Mouse (Mus musculus): Measurements from ENCODE around the gene Pbx1.

DNA sequence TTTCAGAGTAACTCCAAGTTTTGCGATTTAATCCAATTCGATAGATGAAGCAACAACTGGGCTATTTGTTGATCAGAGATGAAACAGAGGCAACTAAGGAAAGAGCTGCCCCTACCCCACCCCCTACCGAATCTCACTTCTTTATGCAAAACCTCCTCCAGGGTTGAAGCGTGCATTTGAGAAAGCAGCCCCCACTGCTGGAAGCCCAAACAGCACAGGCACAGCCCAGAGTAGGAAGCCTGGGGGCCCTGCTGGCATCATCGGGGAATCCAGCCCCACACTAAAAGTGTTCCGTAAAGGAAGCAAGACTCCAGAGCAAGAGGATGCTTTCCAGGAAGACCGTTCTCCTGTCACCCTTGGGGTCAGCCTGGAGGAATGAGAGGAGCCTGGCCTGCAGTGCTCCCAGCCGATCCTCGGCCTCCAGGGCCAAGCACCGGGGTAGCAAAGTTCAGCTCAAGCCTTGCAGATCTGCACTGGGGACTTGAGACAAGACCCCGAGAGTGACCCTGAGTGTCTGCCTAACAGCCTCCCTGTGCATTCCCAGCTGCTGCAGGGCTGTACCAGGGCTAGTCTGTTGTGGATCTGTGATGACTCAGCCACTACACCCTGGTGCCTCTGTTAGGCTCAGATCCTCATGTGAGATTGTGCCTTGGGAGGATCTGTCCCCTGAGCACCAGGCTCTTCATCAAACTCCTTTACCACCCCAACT, 15.2 kb downstream of the Pbx1 start:
- TF ChIP-seq CTCF (conservative IDR thresholded peaks at IDR 0.05; ENCODE audit: low read length) (no peak), POU5F1 (IDR thresholded peaks at IDR 0.05; ENCODE audit: borderline replicate concordance, low read length) (no peak), NANOG (IDR thresholded peaks at IDR 0.05; ENCODE audit: borderline replicate concordance, low read length) (no peak)
